In genomic region chr6:116985147-116985737, GRCm38 (mm10) we compare ENCODE assay signal across 22 mouse cellular contexts.
"Had no signal": no experiment of that assay in that cellular context is flagged by ENCODE, and none has a peak within 500 bp of the region (broad histone marks: within the 10 kb centered on the region; RNA-seq: fewer than 3 reads in every experiment).

No protein-coding gene starts in this region.

- DNase-seq: kidney, adult 18-20 months; kidney, adult 9 months; kidney, postnatal 25 days; layer of hippocampus, adult 9-11 months; lung, adult 2 months; lung, postnatal 10 days; lung, postnatal 36 days; right cerebral cortex, adult 18-20 months; right cerebral cortex, postnatal 14 days; right cerebral cortex, postnatal 4 days; thymus, adult 2 months; thymus, postnatal 14 days had no signal

- H3K9ac ChIP-seq: intestine, embryonic 15.5 days; limb, embryonic 12.5 days; liver, embryonic 12.5 days; liver, embryonic 15.5 days; midbrain, embryonic 13.5 days; neural tube, embryonic 12.5 days had no signal

- H3K27ac ChIP-seq: intestine, embryonic 15.5 days; layer of hippocampus, adult 2 months; limb, embryonic 12.5 days; liver, embryonic 12.5 days; liver, embryonic 15.5 days; midbrain, embryonic 10.5 days; midbrain, embryonic 13.5 days; neural tube, embryonic 12.5 days; stomach, postnatal 0 days had no signal

- H3K36me3 ChIP-seq: intestine, embryonic 15.5 days; limb, embryonic 12.5 days; liver, embryonic 12.5 days; liver, embryonic 15.5 days; midbrain, embryonic 10.5 days; midbrain, embryonic 13.5 days; neural tube, embryonic 12.5 days had no signal

- H3K4me3 ChIP-seq: intestine, embryonic 15.5 days; layer of hippocampus, adult 2 months; limb, embryonic 12.5 days; liver, embryonic 12.5 days; liver, embryonic 15.5 days; megakaryocyte, embryonic 14.5 days; midbrain, embryonic 10.5 days; midbrain, embryonic 13.5 days; neural tube, embryonic 12.5 days had no signal

- H3K4me2 ChIP-seq: intestine, embryonic 15.5 days; limb, embryonic 12.5 days; liver, embryonic 12.5 days; liver, embryonic 15.5 days; midbrain, embryonic 13.5 days; neural tube, embryonic 12.5 days had no signal

- H3K4me1 ChIP-seq: liver, embryonic 12.5 days; liver, embryonic 15.5 days; megakaryocyte, embryonic 14.5 days had no signal

- H3K27me3 ChIP-seq: intestine, embryonic 15.5 days; limb, embryonic 12.5 days; liver, embryonic 12.5 days; liver, embryonic 15.5 days; megakaryocyte, embryonic 14.5 days; midbrain, embryonic 13.5 days; neural tube, embryonic 12.5 days had no signal

- ATAC-seq: intestine, embryonic 15.5 days; liver, embryonic 12.5 days; midbrain, embryonic 13.5 days had no signal

- H3K9me3 ChIP-seq: intestine, embryonic 15.5 days; limb, embryonic 12.5 days; liver, embryonic 12.5 days; liver, embryonic 15.5 days; midbrain, embryonic 10.5 days; midbrain, embryonic 13.5 days; neural tube, embryonic 12.5 days had no signal
